Mouse (Mus musculus): ENCODE measurements around the gene Tmod2.

- no peak for TF ChIP-seq POLR2A (IDR thresholded peaks at IDR 0.05; ENCODE audit: extremely low read depth, insufficient read depth, low read length)
- TF ChIP-seq CTCF (IDR thresholded peaks at IDR 0.05; ENCODE audit: low read depth, low read length), result no peak
Observed at GRCm38 (mm10) chr9:75618836-75619400, 7.8 kb upstream of the Tmod2 start.
